Mouse (Mus musculus): ENCODE data around the gene Dtx3l.
"Not testable (repeated sequence)": the region's sequence is repeated elsewhere in the genome, so short reads cannot be mapped to it uniquely, and the experiment has no call there.

Gene Dtx3l

GRCm38 (mm10) chr16:35924341-35924740, 14.6 kb downstream of the Dtx3l start:
- DNase-seq (ENCODE audit: low read depth, low spot score) = no peak

- DNase-seq (ENCODE audit: low read depth, low spot score) = no peak
Observed at GRCm38 (mm10) chr16:35923546-35924198, 15.3 kb downstream of the Dtx3l start.

- no peak for DNase-seq (ENCODE audit: low read depth, low spot score)
Observed at GRCm38 (mm10) chr16:35922301-35922895, 16.6 kb downstream of the Dtx3l start.

- DNase-seq (ENCODE audit: low read depth, low spot score) = no peak
Observed at GRCm38 (mm10) chr16:35921676-35922235, 17.2 kb downstream of the Dtx3l start.

- no peak for DNase-seq (ENCODE audit: low read depth, low spot score)
Observed at GRCm38 (mm10) chr16:35918721-35919543, 20.0 kb downstream of the Dtx3l start.

- DNase-seq (ENCODE audit: low read depth, low spot score) = no peak
Observed at GRCm38 (mm10) chr16:35914301-35914700, 24.6 kb downstream of the Dtx3l start.

- DNase-seq (ENCODE audit: low read depth, low spot score) = no peak
Observed at GRCm38 (mm10) chr16:35913526-35913925, 25.4 kb downstream of the Dtx3l start.

GRCm38 (mm10) chr16:35911449-35911848, 27.5 kb downstream of the Dtx3l start:
- DNase-seq (ENCODE audit: low read depth, low spot score) = no peak

GRCm38 (mm10) chr16:35907432-35908201, 31.3 kb downstream of the Dtx3l start:
- no peak for DNase-seq (ENCODE audit: low read depth, low spot score)

- DNase-seq (ENCODE audit: low read depth, low spot score) = no peak
Observed at GRCm38 (mm10) chr16:35906887-35907286, 32.1 kb downstream of the Dtx3l start.

GRCm38 (mm10) chr16:35905819-35906485, 33.0 kb downstream of the Dtx3l start:
- DNase-seq (ENCODE audit: low read depth, low spot score) = no peak

- DNase-seq (ENCODE audit: low read depth, low spot score) = no peak
Observed at GRCm38 (mm10) chr16:35905355-35905754, 33.6 kb downstream of the Dtx3l start.

- no peak for DNase-seq (ENCODE audit: low read depth, low spot score)
Observed at GRCm38 (mm10) chr16:35904121-35904736, 34.7 kb downstream of the Dtx3l start.

GRCm38 (mm10) chr16:35903014-35903640, 35.8 kb downstream of the Dtx3l start:
- DNase-seq (ENCODE audit: low read depth, low spot score) = no peak

GRCm38 (mm10) chr16:35900541-35900940, 38.4 kb downstream of the Dtx3l start:
- DNase-seq (ENCODE audit: low read depth, low spot score) = no peak

GRCm38 (mm10) chr16:35894997-35895396, 44.0 kb downstream of the Dtx3l start:
- no peak for DNase-seq (ENCODE audit: low read depth, low spot score)

- not testable (repeated sequence) for DNase-seq (ENCODE audit: low read depth, low spot score)
Observed at GRCm38 (mm10) chr16:35891603-35892002, 47.3 kb downstream of the Dtx3l start.

- no peak for DNase-seq (ENCODE audit: low read depth, low spot score)
Observed at GRCm38 (mm10) chr16:35890645-35891044, 48.3 kb downstream of the Dtx3l start.

GRCm38 (mm10) chr16:35888910-35889309, 50.0 kb downstream of the Dtx3l start:
- no peak for DNase-seq (ENCODE audit: low read depth, low spot score)

GRCm38 (mm10) chr16:35888174-35888573, 50.8 kb downstream of the Dtx3l start:
- DNase-seq (ENCODE audit: low read depth, low spot score) = no peak
